Mouse (Mus musculus) layer of hippocampus, adult 2 months (tissue): Measurements from ENCODE around the gene Ube2v1. TPM values are rescaled to one million over a fixed set of nuclear protein-coding genes. Genes with fewer than 3 reads are reported as not detected.
"Not testable (repeated sequence)": the region's sequence is repeated elsewhere in the genome, so short reads cannot be mapped to it uniquely, and the experiment has no call there.

Experiments used
- DNase-seq, 2 experiments: peaks; one replicate each; pipeline ENCODE4 v3.0.0; 2022; ENCODE audit warnings: low spot score in 2 of 2
- H3K27ac ChIP-seq: fragments of 200-600 bp; 2 replicates; pipeline ENCODE4 v1.8.1; 2022
- H3K4me3 ChIP-seq: fragments of 200-600 bp; 2 replicates; pipeline ENCODE4 v1.8.1; 2022; ENCODE audit warnings: mild to moderate bottlenecking
- CTCF ChIP-seq: fragments of 200-600 bp; conservative IDR thresholded peaks from 2 replicates; pipeline ENCODE4 v1.8.1; 2022; ENCODE audit warnings: antibody characterized with exemption, mild to moderate bottlenecking, moderate library complexity
- total RNA-seq, 2 experiments: library from RNA; stranded (reverse); gene quantifications; 2 replicates each; pipeline ENCODE4 v1.2.3; 2021

Gene Ube2v1
- total RNA-seq, 2 experiments from 2014 or later, result 216 to 232 TPM

DNA sequence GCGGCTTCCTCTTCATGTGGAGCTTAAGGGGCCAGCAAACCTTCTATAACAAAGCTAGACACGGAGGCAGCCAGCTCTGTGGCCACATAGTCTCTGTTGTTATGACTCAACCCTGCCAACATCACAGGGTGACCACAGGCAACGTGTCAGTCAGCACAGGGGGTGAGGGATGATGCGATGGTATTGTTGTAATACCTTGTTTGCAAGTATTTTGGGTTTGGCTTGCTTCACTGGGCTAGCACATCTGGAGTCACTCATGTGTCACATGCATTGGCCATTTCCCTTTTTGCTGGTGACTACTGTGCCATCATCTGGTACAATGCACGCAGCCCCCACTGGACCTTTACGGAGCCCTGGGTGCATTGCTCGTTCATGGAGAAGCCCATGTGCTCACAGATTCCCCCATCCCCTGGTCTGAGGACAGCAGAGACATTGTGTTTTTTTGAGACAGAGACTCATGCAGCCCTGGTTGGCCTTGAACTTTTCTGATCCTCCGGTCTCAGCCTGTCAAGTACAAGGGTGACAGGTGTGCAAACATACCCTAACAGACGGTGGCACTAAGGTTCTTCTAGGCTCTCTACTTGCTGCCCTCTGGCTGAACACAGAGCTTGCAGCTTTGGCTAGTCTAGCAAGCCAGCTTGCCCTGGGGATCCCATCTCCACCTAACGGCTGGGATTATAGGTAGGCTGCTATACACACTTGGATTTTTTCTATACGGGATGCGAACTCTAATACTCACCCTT is 17.6 kb upstream of the Ube2v1 start:
- DNase-seq, result no peak
- no peak overlapping the region for H3K27ac ChIP-seq
- no peak for TF ChIP-seq CTCF
- no peak overlapping the region for H3K4me3 ChIP-seq

DNA sequence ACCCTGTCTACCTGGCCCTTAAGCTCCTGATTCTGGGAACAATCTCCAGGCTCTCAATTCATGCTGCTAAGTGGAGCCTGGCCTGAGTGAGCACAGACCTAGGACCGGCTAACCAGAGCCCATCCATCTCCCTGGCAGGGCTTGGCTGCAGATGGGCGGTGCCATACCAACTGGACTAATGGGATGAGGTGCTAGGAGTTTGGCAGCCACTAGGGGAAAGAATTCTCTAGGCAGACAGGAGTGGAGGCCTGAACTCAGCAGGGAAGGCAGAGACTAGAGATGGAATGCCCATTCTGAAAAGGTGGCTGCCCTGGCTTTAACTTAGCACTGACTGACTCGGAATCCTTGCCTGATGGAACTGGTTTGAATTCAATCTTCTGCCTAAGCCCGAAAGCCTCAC is 14.5 kb upstream of the Ube2v1 start:
- H3K27ac ChIP-seq, result no peak overlapping the region
- TF ChIP-seq CTCF, result peak; percentile 54
- DNase-seq, result no peak
- no peak overlapping the region for H3K4me3 ChIP-seq

DNA sequence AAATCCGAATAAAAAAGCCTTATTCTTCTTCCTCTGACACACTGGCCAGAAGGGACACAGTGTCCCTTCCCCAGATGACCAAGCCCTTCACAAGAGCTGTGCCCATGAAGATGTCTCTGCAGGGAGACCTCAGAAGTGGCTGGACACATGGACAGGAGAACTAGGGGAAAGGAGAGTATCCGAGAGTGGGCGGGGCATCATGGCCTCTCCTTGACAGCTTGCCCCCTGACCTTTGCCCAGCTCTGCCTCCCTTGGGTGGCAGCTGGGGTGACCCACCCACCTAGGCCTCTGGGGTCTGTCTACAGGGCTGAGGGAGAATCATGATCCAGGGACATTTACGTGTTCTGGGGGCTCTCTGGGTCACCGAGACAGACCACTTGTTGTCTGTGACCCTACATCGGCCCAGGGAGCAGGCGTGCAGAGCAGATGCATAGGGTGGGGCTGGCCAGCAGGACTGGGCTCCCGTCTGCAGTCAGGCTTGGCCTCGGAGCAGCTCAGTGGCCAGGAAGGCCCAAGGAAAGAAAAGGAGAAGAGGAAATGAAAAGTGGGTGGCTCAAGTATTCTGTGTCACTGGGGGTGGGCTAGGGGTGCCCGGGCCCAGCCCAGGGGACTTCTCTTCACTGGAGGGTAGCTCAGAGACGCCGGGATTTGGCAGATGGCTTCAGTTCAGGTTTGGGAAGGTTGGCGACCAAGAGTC is 11.6 kb upstream of the Ube2v1 start:
- not testable (repeated sequence) for H3K4me3 ChIP-seq, H3K27ac ChIP-seq, DNase-seq

DNA sequence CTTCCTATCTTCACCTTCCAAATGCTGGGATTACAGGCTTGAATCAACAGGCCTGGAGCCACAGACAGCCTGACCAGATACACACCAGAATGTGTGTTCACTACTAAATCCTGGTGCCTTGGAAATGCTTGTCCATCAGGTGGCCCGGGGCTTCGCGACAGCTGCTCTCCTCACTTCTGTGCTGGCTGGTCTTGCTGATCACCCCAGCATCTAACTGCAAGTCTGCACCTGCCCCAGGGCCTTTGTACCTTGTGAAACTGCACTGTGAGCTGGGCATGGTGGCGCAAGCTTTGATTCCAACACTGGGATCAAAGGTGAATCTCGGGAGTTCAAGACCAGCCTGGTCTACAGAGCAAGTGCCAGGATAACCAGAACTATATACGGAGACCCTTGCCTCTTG is 10.3 kb upstream of the Ube2v1 start:
- H3K4me3 ChIP-seq, result no peak overlapping the region
- no peak for DNase-seq
- TF ChIP-seq CTCF, result no peak

DNA sequence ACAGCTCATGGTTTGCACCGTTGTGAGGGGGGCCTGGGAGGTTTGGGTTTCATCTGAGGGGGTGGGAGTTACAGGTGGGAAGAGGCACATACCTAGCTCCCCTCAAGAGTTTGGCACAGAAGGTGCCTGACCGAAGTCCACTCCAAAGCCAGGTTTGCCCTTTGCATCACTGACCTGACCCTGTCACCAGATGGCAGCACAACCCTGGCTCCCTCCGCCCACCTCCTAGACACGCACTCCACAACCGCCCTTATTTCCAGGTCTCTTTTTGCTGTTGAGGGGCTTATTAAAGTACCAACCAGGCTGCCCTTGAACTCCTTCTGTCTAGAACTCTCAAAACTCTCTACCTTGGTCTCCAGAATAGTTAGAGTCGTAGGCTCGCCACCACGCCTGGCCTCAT is 9.4 kb upstream of the Ube2v1 start:
- Histone ChIP-seq H3K4me3 (no peak overlapping the region), H3K27ac (no peak overlapping the region)
- no peak for DNase-seq
- peak; percentile 77 for TF ChIP-seq CTCF

More for the DNA sequence above, 10.3 kb upstream of the Ube2v1 start:
- H3K27ac ChIP-seq, result no peak overlapping the region

DNA sequence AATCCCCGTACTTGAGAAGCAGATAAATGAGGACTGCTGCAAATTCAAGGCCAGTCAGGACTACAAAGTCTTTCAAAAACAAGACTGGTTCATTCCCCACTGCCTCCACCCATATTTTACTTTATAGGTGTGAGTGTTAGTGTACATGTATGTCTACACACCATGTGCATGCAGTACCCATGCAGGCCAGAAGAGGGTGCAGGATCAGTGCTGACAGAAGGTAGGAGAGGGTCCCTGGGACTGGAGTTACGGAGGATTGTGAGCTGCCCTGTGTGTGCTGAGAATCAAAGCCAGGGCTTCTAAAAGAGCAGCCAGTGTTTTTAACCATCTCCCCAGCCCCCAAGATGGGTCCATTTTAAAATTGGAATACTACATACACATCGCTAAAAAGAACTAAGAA is 8.4 kb upstream of the Ube2v1 start:
- peak; percentile 80 for TF ChIP-seq CTCF
- Histone ChIP-seq H3K27ac (no peak overlapping the region), H3K4me3 (no peak overlapping the region)
- no peak for DNase-seq

DNA sequence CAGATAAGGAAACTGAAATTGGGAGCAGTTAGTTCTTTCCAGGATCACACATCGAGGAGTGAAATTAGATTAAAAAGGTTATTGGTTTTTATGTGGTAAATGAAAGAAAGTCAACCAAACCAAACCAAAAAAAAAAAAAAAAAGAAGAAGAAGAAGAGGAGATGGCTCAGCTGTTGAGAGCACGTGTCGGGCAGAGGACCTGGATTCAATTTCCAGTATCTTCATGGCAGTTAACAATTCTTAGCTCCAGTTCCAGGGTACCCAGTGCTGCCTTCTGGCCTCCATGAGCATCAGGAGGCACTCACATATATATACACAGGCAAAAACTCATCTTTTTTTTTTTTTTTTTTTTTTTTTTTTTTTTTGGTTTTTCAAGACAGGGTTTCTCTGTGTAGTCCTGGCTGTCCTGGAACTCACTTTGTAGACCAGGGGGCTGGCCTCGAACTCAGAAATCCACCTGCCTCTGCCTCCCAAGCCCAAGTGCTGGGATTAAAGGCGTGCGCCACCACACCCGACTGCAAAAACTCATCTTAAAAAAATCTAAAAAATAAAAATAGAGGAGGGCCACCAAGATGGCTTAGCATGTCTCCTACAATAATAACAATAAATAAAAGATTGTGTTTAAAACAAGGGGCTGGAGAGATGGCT is 3.1 kb upstream of the Ube2v1 start:
- no peak for TF ChIP-seq CTCF
- H3K27ac ChIP-seq, result peak overlapping the region; percentile 83
- DNase-seq, result no peak
- peak overlapping the region; percentile 49 for H3K4me3 ChIP-seq

DNA sequence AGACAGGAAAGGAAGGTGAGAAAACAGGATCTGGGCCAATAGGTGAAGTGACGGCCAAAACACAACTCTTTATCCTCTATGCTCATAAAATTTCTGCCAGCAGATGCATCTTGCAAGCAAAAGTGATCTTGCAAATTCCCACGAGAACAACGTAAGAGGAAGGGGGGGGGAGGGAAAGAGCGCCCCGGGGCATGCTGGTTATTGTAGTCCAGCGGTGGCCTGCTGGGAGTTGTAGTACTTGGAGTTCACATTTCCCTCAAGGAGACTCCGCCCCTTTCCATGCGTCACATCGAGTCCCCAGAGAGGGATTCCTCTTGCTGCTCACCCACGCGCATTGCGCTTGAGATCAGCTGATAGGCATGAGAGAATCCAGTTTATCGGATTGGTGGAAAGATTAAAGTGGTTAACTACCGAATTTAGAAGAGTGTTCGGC is 2.5 kb upstream of the Ube2v1 start:
- peak; percentile 94 to 98 for DNase-seq
- peak overlapping the region; percentile 49 for H3K4me3 ChIP-seq
- no peak for TF ChIP-seq CTCF
- peak overlapping the region; percentile 94 for H3K27ac ChIP-seq

DNA sequence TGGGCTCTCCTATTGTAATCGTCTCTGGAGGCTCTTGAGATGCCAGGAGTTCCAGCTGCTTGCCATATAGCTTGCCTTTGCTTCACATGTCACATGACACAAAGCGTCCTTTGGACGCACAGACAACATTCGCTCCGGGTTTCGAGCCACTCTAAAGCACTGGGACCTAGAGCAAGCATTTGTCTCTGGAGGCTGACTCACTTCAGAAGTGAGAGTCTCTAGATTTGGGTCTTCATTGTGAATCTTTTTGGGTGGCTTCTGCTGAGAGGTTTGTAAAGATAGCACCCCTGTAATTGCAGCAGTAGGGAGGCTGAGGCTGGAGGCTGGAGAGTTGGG is 1.6 kb upstream of the Ube2v1 start:
- Histone ChIP-seq H3K27ac (peak overlapping the region; percentile 94), H3K4me3 (no peak overlapping the region)
- TF ChIP-seq CTCF, result no peak
- no peak for DNase-seq

DNA sequence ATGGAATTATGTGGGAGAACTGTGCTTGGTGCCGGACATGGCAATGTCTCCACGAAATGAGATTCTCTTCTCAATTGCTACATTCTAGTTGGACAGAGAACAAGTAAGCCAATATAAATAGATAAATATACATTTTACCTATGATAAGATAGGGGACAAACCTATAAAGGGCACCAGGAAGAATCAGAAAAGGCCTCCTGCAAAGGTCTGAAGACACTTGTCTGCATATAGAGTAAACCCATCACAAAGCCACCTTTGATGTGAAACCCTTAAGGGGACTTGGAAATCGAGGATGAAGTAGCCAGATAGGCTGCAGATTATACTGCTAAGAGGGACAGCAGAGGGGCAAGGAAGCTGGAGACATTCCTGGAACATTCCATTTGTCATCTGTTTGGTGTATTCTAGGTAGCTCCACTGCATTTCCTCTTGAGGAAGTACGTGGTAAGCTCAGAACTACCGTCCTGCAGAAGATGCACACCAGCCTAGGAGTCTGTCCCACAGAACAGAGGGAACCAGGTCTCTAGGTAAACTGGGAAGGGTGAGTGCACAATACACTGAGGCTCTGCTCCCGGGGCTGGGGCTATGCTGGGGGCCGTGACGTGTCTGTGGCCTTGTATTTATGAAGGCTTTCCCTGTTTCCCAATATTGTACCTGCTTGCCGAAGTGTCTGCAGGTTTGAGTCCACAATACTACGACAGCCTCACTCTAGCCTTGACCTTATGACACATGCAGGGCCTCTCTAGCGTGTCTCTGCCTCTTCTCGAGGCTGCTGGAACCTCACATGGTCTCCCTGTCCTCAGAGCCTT is 1.0 kb upstream of the Ube2v1 start:
- no peak for DNase-seq
- H3K27ac ChIP-seq, result peak overlapping the region; percentile 99
- TF ChIP-seq CTCF, result no peak
- H3K4me3 ChIP-seq, result peak overlapping the region; percentile 99

DNA sequence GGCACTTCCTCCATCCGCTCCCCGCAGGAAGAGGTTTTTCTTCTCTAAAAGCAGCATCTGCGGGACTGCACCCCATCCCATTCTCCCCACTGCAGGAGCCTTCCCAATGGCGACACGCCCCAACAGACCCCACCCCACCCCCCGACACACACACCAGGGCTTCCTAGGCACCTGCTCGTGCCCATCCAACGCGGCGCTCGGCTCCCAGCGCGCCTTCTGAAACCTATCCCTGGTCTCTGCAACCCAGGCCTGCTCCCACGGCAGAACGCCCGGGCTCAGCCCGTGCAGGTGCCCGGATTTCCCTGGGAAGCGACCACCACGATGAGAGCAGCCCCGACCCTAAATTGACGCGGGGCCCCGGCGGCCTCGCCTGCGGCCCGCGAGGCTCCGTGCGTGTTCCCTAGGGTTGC is 709 bp downstream of the Ube2v1 start:
- Histone ChIP-seq H3K4me3 (peak overlapping the region; percentile 99), H3K27ac (peak overlapping the region; percentile 99)
- no peak for TF ChIP-seq CTCF
- DNase-seq, result no peak

DNA sequence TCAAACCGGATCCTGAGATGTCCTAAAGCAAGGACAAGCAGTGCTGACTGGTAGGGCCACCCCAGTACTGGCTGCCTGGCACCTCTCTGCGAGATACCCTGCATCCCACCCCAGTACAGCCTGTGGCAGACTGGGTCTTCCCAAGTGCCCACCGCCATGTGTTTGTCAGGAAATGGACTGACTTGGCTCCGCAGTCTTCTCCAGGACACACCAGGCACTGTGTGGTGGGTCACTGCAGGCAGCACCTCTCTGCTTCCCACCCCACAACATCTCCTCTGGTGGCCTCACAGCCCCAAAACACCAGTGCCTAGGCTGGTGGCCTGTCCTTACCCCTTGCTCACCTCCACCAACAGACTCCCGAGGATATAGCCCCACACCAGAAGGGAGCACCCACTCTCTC is 1.5 kb downstream of the Ube2v1 start:
- no peak for DNase-seq
- no peak for TF ChIP-seq CTCF
- Histone ChIP-seq H3K4me3 (peak overlapping the region; percentile 99), H3K27ac (peak overlapping the region; percentile 99)
